Mouse (Mus musculus): ENCODE results near the gene Elof1.

- no peak for TF ChIP-seq CTCF (IDR thresholded peaks at IDR 0.05; ENCODE audit: low read depth)
- peak; percentile 85 for TF ChIP-seq EP300 (IDR thresholded peaks at IDR 0.05; ENCODE audit: low read depth)
Measured at GRCm38 (mm10) chr9:22123069-22123609, 6.2 kb upstream of the Elof1 start.

Data from liver, postnatal 0 days (tissue).